Mouse (Mus musculus) retina, adult 2 months (tissue): Measurements from ENCODE around the gene Nfkbie.

Experiments used
- DNase-seq: peaks from one replicate; pipeline ENCODE4 v3.0.0-alpha.2; 2012; ENCODE audit warnings: low read depth, low spot score

Nfkbie gene

GRCm38 (mm10) chr17:45580958-45581477 lies 25.5 kb downstream of the Nfkbie start:
- DNase-seq, result no peak

GRCm38 (mm10) chr17:45581567-45581983 lies 26.1 kb downstream of the Nfkbie start:
- DNase-seq, result no peak

DNA sequence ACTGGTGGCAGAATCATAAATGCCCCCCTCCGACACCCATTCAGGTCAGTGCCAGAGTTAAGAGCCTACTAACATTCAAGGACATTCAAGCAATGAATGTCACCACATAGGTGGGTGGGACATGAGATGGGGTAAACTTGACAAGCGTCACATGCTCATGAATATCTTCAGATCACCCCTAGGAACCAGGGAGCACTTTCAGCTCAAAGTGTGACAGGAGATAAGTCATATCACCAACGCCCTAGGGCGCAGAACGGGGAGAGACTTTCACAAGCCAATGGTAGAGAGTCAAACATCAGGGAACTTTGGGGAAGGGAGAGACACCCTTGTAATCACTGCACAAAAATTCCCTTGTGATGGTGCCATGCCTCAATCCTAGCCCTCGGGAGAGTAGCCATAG lies 26.7 kb downstream of the Nfkbie start:
- DNase-seq, result no peak

- no peak for DNase-seq
Measured at GRCm38 (mm10) chr17:45582715-45583355, 27.3 kb downstream of the Nfkbie start.

DNA sequence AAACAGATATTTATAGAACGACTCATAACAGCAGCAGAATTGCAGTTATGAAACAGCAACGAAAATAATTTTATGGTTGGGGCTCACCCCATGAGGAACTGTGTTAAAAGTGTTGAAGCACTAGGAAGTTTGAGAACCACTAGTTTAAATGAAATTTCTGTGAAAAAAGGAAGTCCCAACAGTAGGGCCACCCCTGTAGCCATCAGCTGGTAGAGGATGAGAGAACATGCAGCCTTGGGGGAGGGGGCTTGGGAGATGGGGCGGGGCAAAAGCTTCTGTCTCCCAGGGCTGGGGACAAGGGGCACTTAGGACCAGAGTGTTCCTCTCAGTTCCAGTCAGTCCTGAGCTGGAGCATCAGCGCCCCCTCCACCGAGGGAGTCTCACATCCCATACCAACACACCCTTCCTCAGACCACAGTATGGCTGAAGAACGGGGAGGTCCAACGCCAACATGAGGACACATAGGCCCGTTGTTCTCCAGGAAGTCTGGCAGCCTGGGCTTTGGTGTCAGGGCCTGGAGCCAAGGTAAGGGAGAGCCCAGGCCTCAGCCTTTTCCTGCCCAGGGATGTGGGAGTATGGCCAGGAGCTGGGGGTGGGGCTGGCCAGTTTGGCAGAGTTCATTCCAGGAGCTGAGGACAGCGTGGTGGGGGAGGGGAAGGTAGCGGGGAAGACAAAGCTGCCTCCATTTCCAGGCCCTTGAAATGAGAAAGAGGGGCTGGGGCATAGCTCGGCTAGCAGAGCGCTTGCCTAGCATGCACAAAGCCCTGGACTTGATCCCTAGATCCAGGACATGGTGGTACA lies 28.8 kb downstream of the Nfkbie start:
- no peak for DNase-seq

- DNase-seq, result no peak
Measured at GRCm38 (mm10) chr17:45584939-45585678, 29.6 kb downstream of the Nfkbie start.

DNA sequence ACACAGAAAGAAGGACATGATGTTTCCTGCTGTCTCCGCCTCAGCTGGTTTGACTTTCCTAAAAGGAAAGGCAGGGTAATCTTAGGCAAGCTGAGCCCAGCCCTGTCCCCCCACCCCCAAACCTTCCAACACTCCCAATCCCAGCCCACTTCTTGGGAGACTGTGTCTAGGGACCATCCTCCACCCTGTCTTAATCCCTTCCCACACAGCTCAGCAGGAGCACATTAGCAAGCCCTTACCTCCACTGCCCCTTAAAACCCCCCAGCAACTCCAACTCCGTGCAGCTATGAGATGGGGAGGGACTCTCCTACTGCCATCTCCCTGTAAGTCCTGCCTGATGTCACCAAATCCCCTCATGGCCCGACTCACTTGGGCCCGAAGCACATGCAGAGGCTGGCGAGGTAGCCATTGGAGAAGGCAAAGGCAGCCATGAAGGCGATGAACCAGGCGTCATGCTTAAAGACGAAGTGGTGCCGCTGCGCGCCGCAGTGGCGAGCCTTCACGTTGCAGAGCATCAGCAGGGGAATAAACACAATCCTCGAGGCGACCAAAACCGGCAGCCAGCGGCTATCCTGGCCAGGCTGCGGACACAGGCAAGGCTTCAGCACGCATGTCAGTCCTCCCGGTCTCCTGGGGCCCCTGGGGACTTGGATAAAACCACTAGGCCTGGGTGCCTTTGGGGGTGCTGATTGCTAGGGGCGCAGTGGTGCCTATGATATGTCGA lies 30.4 kb downstream of the Nfkbie start:
- DNase-seq, result no peak

GRCm38 (mm10) chr17:45586449-45586837 lies 30.9 kb downstream of the Nfkbie start:
- DNase-seq, result no peak

- no peak for DNase-seq
Measured at GRCm38 (mm10) chr17:45588370-45588769, 32.9 kb downstream of the Nfkbie start.

DNA sequence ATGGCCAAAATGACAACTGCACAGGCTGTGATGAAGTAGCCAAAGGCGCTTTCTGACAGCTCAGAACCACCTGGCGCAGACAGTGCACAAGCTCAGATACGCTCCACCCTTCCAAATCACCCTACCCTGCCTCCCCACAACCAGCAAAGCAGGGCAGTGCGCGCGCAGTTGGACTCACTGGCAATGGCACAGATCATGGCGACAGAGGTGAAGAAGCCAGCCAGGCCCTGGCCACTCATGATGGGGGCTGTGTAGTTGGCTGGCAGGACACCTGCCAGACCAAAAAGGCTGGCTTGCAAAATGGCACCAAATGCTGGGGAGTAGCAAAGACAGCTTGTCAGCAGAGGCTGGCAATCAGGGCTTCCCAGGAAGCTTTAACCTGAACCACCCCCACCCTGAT lies 33.7 kb downstream of the Nfkbie start:
- DNase-seq, result no peak

- no peak for DNase-seq
Measured at GRCm38 (mm10) chr17:45589844-45590243, 34.3 kb downstream of the Nfkbie start.

DNA sequence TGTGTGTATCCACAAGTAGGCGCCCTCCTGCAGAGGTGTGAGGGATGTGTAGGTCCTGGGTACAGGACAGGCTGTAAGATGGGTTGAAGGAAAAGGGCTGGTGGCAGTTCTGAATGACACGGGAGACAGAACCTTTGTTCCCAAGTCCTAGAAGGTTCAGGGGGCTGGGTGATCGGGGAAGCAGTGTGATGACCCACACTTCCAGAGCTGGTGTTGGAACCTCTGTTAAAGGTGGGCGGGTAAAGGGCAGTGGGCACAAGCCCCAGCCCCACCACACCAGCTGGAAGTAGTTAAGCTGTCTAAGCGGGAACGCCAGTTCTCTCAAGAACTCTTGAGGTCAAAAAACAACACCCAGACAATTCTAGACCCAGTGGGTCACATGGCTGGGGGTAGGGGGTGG lies 34.9 kb downstream of the Nfkbie start:
- no peak for DNase-seq

DNA sequence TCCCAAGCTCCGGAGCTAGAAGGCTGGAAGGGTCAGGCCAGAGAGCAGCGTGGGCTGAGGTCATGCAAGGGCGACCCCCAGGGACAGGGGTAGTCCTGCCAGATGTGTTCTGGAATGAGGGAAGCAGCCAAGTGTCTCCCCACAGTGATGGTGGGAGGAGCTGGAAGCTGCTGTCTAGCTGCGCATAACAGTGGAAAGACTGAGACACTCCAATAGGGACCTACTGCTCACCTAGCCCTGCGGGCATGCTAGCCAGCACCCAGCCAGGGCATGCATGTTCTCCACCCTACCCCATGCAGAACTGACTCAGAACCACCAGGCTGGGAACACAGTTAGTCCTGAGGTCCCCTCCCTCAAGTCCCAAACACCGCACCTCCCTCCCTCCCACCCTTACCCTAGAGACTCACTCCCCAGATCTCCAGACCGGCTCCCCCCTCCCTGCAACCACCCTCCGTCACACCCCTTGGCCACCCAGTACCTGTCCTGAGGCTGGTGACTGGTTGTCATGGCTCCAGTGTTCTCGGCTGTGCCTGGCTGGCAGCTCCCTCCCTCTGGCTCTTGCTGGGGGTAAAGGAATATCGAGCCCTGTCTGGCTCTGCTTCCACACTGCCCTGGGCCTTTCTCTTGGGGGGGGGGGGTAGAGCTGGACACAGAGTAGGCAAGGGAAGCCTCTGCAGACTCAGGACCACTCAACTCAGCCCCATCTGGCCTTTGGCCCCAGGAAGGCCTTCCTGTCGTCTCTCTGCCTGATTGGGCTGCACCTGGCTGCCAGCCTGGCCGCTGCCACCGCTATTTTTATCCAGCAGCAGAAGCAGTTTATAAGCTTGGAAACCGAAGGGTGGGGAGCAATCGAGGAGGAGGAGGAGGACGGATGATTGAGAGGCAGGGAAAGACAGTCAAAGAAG lies 36.5 kb downstream of the Nfkbie start:
- no peak for DNase-seq

DNA sequence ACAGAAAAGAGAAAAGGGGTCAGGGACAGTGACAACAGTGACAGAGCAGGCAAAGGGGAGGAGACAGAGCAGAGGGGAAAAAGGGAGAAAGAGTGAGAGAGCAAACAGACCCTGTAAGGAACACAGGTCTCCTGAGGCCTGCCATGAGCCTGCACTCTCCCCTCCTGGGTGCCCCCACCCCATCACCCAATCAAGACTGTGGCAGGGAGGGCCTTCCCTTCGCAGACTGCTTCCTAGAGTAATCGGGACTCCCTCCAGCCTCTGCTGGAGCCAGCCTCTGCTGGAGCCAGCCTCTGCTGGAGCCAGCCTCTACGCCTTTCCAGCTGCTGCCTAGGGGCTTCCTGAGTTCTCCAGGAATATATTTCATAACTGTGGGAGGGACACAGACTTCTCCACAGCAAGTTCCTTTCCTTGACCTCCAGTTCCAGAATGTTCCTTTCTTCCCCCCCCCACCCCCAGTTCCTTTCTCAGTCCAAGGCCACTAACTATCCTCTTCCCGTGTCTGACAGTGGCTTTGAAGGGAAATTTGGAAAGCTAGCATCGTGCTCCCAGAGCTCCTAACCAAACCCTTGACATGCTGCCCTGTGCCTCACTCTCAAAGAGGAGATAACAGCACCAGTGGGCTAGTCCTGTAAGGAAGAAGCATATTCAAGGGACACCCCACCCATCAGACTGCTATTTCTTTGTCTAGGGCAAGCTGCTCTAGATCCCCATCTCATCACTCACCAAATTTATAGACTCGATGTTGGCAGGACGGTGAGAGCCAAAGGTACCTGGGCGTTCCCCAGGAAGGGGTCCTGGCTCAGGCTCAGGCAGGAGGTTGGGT lies 37.3 kb downstream of the Nfkbie start:
- DNase-seq, result no peak

DNA sequence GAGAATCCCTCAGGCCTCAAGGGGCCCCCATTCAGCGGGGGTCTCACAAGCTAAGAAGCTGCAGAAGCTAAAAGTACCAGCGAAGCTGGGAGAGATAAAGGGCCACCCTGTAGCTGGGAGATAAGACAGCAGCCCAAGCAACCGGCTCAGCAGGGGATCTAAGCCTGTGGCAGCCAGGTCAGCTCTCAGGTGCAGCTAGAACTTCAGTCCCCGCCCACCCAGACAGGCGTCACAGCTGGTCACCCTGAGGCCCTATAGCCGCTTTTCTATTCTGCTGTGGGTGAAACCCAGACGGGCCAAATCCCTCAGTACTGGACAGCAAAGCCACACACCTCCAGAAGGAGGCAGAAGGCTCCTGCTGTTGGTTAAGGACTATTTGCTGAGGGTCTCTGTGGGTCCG lies 38.0 kb downstream of the Nfkbie start:
- no peak for DNase-seq

DNA sequence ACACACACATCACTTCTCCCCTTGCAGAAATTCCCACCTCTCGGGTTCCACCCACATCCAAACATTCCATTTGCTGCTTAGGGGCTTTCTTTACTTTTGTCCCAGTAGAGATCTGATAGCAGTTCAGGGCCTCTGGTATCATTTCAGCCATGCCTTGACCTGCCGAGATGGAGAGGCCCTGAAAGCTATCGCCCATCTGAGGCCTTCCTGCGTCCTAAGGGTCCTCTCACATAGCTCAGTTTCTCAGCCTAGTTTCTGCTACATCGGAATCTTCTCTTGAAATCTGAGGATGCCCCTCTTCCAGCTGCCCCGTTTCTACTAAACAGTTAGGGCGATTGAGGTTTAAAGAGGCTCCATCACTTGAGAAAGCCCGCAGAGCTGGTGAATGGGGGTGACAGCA lies 38.7 kb downstream of the Nfkbie start:
- DNase-seq, result no peak

GRCm38 (mm10) chr17:45594881-45595735 lies 39.6 kb downstream of the Nfkbie start:
- DNase-seq, result no peak

DNA sequence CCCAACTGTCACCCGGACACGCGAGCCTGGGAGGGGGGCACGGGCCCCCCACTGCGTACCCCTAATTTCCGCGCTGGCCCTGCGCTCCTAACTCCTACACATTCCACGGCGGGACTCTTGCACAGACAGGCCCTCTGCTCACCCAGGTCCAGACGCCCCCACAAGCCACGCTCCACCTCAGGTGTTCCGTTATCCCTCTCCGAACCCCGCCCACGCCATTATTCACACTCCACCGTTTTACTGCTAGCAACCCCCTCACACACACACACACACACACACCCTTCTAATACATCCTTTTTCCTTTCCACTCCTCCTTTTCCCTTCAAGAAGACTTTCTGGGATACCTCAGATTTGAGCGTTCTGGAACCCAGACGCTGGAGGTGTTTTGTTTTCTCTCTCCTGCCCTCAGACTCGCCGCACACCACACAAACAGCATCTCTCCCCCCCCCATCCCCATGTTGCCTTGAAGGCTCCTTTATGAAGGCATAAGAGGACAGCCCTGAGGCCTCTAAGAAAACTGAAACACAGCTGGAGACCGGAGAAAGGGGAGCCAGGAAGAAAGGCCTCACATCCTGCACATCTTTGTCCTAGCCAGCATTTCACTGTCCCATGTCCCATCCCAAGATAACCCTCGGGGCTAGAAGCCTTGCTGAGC lies 40.4 kb downstream of the Nfkbie start:
- DNase-seq, result no peak
